Mouse (Mus musculus): ENCODE data around the gene Gm9945. TPM values are rescaled to one million over a fixed set of nuclear protein-coding genes. Genes with fewer than 3 reads are reported as not detected.

Gene Gm9945
- polyA plus RNA-seq, 1 experiment from 2014 or later, result 0.38 TPM

DNA sequence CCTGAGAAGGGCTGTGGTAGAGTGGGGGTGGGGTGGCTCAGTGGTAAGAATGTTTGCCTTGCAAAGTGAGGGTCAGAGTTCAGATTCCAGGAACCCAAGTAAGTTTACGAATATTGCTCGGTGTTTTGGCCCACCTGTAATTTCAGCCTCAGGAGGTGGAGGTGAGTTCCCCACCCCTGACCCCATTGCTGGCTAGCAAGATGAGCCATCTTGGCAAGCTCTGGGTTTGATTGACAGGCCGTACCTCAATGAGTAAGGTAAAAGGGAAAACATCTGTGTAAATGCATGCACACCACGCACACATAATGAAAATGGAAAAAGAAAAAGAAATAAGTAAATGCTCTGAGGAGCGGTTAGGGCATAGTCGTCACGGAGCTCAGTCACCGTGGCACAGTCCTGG lies 24.4 kb downstream of the Gm9945 start:
- Histone ChIP-seq H3K27ac (replicated peaks) (no peak overlapping the region), H3K4me1 (replicated peaks) (peaks cover 2% of the 10 kb centered on the region; the same call in 1 of the 2 replicates), H3K9me3 (no peaks in the 10 kb centered on the region), H3K4me2 (no peak overlapping the region), H3K36me3 (no peaks in the 10 kb centered on the region), H3K27me3 (peaks cover 22% of the 10 kb centered on the region), H3K9ac (no peak overlapping the region), H3K4me3 (no peak overlapping the region)
- 95% methylated on average over 8 of the region's 8 CpGs for WGBS
- ATAC-seq (ENCODE audit: low FRiP score, low read depth), result no peak

DNA sequence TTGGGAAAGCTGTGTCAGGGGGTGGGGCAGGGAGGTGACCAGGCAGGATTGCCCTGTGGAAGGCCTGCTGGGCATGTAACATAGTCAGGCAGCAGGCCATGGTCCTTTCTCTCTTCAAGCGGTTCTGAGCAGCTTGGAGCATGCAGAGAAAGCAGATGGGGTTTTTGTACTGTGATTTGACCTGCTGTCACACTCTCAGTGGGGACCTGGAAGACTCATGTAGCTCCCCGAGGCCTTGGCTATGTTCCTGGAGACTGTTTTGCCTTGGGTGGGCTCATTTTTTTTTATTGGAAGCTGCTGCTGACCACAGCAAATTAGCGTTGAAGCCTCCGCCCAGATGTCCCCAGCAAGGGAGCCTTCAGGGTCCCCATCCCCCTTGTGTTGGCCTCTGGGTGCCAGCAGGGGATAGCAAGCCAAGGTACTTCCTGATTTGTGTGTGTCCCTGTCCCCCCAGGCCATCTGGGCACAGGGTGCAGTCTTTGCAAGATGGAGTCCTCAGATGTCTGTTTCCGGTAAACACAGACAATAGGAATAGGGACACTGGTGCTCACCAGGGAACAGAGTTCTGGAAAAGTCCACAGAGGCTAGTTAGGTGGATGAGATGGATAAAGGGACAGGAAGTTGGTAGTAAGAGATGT lies 25.2 kb downstream of the Gm9945 start:
- 30% methylated on average over 5 of the region's 5 CpGs for WGBS
- H3K27ac ChIP-seq (replicated peaks), result no peak overlapping the region
- no peaks in the 10 kb centered on the region for H3K9me3 ChIP-seq
- H3K4me3 ChIP-seq, result no peak overlapping the region
- H3K9ac ChIP-seq, result no peak overlapping the region
- ATAC-seq (ENCODE audit: low FRiP score, low read depth), result peak; percentile 66; the same call in 1 of the 2 replicates
- no peaks in the 10 kb centered on the region for H3K36me3 ChIP-seq
- peaks cover 2% of the 10 kb centered on the region; the same call in 1 of the 2 replicates for H3K4me1 ChIP-seq (replicated peaks)
- H3K27me3 ChIP-seq, result peaks cover 15% of the 10 kb centered on the region
- no peak overlapping the region for H3K4me2 ChIP-seq

DNA sequence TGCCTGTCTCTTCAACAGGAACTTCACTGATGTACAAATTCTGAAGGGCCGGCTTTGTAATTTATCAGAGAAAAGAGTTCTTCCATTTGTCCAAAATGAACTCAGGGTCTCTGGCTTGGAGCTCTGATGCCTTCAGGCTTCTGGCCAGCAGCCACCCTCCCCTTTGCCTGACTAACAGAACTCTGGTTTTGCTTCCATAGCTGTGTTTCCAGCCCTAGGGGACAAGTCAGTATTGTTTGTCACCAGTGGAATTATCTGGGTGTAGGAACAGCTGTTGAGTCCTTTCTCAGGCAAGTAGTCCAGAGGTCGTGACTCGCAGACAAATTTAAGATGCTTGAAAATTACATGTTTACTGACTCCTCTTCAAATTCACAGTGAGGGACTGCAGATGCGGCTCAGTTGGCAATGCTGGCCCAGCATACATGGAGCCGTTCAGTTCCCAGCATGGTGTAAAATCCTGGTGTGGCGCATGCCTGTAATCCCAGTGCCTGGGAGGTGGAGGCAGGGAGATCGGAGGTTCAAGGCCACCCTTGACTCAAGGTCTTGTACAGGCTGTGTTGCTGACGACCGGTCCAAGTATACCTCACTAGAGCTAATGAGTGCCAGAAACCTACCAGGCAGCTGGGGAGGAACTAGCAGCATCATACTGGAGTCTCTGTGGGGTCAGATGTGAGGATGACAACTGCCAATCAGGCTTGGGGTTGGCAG lies 27.3 kb downstream of the Gm9945 start:
- no peaks in the 10 kb centered on the region for H3K9me3 ChIP-seq
- H3K4me3 ChIP-seq, result no peak overlapping the region
- 83% methylated on average over 9 of the region's 9 CpGs for WGBS
- H3K9ac ChIP-seq, result no peak overlapping the region
- H3K27ac ChIP-seq (replicated peaks), result no peak overlapping the region
- peaks cover 7% of the 10 kb centered on the region; the same call in 1 of the 2 replicates for H3K27me3 ChIP-seq
- H3K4me2 ChIP-seq, result no peak overlapping the region
- H3K4me1 ChIP-seq (replicated peaks), result peaks cover 2% of the 10 kb centered on the region; the same call in 1 of the 2 replicates
- no peaks in the 10 kb centered on the region for H3K36me3 ChIP-seq
- ATAC-seq (ENCODE audit: low FRiP score, low read depth), result no peak

DNA sequence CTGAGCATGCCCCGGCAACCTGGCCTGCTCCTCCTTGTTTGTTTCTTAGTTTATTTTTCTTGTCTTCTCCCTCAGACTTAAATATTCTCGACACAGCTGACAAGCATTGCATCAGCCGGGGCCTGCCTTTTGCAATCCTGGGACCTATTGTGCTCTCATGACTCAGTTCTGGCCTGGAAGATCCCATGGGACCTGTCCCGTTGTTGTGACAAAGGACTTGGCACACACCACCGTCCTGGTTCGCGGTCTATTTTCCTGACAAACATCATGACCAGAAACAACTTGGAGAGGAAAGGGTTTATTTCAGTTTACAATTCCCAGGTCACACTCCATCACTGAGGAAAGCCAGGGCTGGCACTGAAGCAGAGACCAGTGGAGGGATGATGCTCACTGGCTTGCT lies 28.2 kb downstream of the Gm9945 start:
- H3K27me3 ChIP-seq, result peaks cover 7% of the 10 kb centered on the region; the same call in 1 of the 2 replicates
- 36% methylated on average over 7 of the region's 7 CpGs for WGBS
- H3K9me3 ChIP-seq, result no peaks in the 10 kb centered on the region
- H3K4me2 ChIP-seq, result no peak overlapping the region
- H3K9ac ChIP-seq, result no peak overlapping the region
- H3K27ac ChIP-seq (replicated peaks), result no peak overlapping the region
- ATAC-seq (ENCODE audit: low FRiP score, low read depth), result no peak
- no peak overlapping the region for H3K4me3 ChIP-seq
- peaks cover 2% of the 10 kb centered on the region; the same call in 1 of the 2 replicates for H3K4me1 ChIP-seq (replicated peaks)
- H3K36me3 ChIP-seq, result no peaks in the 10 kb centered on the region

DNA sequence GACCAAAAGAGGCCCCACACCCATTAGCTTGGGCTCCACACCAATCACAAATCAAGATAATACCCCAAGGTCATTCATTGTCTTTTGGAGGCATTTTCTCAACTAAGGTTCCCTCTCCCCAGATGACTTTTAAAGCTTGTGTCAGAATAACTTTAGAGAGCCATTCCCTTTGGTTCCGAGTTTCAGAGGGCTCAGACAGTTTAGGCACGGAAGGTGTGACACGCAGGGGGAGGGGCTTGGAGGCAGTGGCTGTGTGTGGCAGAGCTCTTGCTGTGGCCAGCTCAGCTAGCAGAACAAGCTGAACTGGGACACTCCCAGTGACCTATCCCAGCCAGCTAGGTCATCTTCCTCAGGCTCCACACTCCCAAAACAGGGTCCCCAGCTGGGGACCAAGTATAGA lies 28.6 kb downstream of the Gm9945 start:
- H3K9me3 ChIP-seq, result no peaks in the 10 kb centered on the region
- WGBS, result 71% methylated on average over 3 of the region's 3 CpGs

DNA sequence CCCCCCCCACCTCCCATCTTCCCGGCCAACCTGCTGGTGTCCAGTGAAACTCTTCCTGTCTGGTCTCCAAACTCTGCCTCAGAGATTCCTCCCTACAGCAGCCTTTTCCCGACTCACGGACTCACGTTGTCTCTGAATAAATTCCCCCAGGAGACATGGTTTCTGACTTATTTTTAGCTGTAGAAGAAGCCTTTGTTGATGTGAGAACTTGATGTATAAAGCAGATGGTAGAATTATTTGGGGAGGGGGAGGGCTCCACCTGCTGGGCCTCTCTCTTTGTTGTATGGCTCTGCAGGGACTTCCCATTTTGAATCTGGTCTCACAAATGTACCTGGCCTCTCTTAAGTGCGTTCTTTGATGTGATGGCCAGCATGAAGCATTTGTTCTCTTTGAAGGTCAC lies 30.4 kb downstream of the Gm9945 start:
- no peak for ATAC-seq (ENCODE audit: low FRiP score, low read depth)
- Histone ChIP-seq H3K4me1 (replicated peaks) (peaks cover 2% of the 10 kb centered on the region; the same call in 1 of the 2 replicates), H3K27me3 (peaks cover 14% of the 10 kb centered on the region; the same call in 1 of the 2 replicates), H3K9me3 (no peaks in the 10 kb centered on the region), H3K9ac (no peak overlapping the region), H3K36me3 (no peaks in the 10 kb centered on the region), H3K4me3 (no peak overlapping the region), H3K4me2 (no peak overlapping the region), H3K27ac (replicated peaks) (no peak overlapping the region)
- 49% methylated on average over 5 of the region's 5 CpGs for WGBS

More for the DNA sequence above, 28.6 kb downstream of the Gm9945 start:
- Histone ChIP-seq H3K4me1 (replicated peaks) (peaks cover 2% of the 10 kb centered on the region; the same call in 1 of the 2 replicates), H3K4me3 (no peak overlapping the region), H3K4me2 (no peak overlapping the region), H3K36me3 (no peaks in the 10 kb centered on the region), H3K27me3 (peaks cover 7% of the 10 kb centered on the region; the same call in 1 of the 2 replicates), H3K27ac (replicated peaks) (no peak overlapping the region), H3K9ac (no peak overlapping the region)
- ATAC-seq (ENCODE audit: low FRiP score, low read depth), result no peak

DNA sequence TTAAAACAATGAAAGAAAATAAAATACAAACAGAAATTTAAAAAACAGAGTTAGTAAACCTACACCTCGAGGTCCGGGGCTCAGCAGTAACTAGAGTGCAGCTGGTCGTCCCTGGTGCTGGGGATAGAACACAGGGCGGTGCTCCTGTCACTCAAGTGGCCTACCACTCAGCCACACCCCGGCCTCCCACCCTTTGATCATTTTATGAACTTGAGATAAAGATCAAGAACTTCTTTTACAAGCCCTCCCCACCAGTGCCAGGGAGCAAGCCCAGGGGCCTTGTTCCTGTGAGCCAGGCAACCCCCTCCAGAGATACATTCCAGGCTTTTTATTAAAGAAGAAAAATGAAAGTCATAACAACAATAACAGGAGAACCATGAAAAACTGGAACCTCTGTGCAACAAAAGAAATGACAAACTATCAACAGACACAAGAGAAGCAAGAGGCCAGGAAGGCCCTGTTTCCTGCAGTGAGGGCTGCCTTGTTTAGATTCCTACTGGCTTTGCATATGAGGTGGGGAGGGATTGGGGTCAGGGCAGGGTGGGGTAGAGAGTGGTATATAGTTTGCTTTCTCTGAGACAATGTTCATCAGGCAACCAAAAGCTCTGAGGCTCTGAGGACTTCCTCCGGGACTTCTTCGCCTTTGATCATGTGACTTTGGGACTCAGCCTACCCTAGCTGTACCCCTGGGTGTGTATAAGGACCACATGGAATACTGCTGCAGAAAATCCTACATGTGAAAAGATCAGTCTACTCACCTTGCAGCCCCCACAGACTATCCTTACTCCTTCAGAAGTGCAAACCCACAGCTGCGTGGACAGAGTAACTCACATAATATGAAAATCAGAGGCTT lies 37.0 kb downstream of the Gm9945 start:
- no peak overlapping the region for H3K4me3 ChIP-seq
- no peak overlapping the region for H3K9ac ChIP-seq
- peaks cover 28% of the 10 kb centered on the region for H3K4me1 ChIP-seq (replicated peaks)
- peaks cover 16% of the 10 kb centered on the region; the same call in 1 of the 2 replicates for H3K27me3 ChIP-seq
- H3K9me3 ChIP-seq, result no peaks in the 10 kb centered on the region
- 41% methylated on average over 8 of the region's 8 CpGs for WGBS
- no peak overlapping the region for H3K27ac ChIP-seq (replicated peaks)
- no peak overlapping the region for H3K4me2 ChIP-seq
- ATAC-seq (ENCODE audit: low FRiP score, low read depth), result no peak
- no peaks in the 10 kb centered on the region for H3K36me3 ChIP-seq

DNA sequence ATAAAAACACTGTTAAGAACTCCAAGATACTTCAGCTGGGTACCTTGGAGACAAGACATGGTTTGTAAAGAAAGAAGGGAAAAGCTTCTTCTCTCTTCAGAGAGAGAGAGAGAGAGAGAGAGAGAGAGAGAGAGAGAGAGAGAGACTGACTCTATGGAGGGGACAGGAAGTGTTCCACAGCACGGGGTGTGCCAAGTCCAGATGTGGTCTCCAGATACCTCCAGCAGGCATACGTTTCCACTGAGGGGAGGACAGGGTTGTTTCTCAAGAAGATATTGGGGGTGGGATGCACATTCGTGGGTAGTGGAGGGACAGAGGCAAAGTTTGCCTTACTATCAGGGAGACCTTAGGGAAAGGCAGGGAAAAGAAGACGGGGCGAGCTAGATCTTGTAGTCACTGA lies 38.8 kb downstream of the Gm9945 start:
- H3K36me3 ChIP-seq, result no peaks in the 10 kb centered on the region
- no peak overlapping the region for H3K9ac ChIP-seq
- H3K4me1 ChIP-seq (replicated peaks), result peaks cover 44% of the 10 kb centered on the region
- H3K4me3 ChIP-seq, result peak overlapping the region; percentile 92; the same call in 1 of the 2 replicates
- no peak overlapping the region for H3K27ac ChIP-seq (replicated peaks)
- H3K4me2 ChIP-seq, result peak overlapping the region; percentile 94; the same call in 1 of the 2 replicates
- H3K9me3 ChIP-seq, result no peaks in the 10 kb centered on the region
- WGBS, result 52% methylated on average over 5 of the region's 5 CpGs
- ATAC-seq (ENCODE audit: low FRiP score, low read depth), result no peak
- peaks cover 14% of the 10 kb centered on the region; the same call in 1 of the 2 replicates for H3K27me3 ChIP-seq

DNA sequence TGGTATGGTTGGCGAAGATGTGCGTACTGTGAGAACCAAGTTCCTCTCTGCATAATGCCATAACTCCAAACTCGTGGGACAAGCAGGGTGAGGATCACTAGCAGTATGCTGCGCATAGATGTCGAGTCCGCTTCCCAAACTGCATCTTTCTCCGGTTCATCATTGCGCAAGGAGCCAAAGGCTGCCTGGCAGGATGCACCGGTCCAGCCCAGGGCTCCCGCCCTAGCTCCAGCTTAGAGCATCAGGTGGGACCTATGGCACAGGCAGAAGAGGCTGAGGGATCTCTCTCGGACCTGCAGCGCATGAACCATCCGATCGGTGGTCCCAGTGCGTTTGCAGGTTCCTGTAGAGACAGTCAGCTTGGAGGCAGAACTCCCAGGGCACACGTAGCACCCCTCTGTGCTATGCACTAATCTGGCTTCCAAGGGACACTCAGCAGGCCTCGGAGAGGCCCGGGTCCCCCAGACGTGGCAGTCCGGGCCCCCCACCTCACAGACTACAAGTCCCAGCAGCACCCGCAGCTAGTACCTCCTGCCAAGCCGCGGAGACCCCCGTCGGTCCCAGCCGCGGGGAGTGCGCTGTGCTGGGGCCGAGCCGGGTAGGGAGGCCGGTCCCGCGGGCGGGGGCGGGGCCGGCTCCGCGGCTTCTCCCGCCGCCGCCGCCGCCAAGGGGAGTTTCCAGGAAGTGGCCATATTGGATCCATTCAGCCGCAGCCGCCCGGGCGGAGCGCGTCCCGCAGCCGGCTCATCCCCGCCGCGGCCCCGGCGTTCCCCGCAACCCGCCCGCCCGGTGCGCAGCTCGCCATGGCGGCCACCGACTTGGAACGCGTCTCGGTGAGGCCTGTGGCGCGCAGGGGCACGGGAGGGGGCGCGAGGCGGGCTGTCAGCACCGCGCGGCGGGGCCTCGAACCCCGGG lies 39.5 kb downstream of the Gm9945 start, which contains the start of gene Sept8:
TSS of gene Sept8 (plus strand) at position 51 of the 915 bp plus-strand sequence.
- Histone ChIP-seq H3K9me3 (no peaks in the 10 kb centered on the region), H3K27me3 (peaks cover 10% of the 10 kb centered on the region; the same call in 1 of the 2 replicates), H3K4me3 (peak within 1 kb of the TSS; percentile 92), H3K4me2 (peak within 1 kb of the TSS; percentile 94), H3K27ac (replicated peaks) (peak within 1 kb of the TSS; percentile 79), H3K9ac (peak within 1 kb of the TSS; percentile 90), H3K4me1 (replicated peaks) (peaks cover 51% of the 10 kb centered on the region), H3K36me3 (no peaks in the 10 kb centered on the region)
- WGBS, result 5% methylated on average over 67 of the region's 79 CpGs
- ATAC-seq (ENCODE audit: low FRiP score, low read depth), result peak; percentile 91

DNA sequence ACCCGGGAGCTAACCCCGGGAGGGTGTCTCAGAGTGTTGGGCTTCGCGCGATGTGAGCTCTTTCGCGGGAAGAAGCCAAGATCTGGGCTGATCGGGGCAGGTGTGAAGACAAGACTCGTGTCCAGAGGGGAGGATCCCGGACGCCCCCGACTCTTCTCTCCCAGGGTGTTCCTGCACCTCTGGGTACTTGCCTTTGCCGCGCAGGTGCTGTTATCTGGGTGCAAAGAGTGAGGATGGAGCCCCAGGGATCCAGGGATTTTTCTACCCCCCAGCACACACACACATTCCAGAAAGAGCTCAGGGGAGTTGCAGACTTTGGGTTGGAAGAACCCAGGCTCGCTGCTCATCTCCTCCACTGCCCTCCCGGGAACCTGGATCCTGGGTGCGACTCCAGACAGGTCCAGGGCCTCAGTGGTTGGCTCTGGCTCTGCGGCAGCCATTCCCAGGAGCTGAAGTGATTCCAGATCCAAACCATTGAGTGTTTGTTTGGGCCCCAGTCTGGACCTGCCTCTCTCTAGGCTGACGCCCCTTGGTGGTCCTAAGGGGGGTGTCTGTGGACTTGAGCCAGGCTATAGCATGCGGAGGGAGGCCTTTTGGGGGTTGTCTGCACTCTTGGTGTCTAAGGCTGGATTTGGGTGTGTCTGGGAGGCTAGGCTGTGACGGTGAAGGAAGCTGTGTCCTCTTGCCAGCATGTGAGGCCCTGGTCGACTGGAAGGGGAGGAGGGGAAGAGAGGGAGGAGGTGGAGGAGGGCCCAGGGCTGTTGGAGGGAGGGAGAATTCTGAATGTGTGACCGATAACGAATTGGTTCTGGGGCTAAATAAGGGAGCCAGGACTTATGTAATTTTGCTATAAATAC lies 40.4 kb downstream of the Gm9945 start:
- H3K36me3 ChIP-seq, result no peaks in the 10 kb centered on the region
- H3K4me3 ChIP-seq, result peak overlapping the region; percentile 92
- H3K9ac ChIP-seq, result peak overlapping the region; percentile 90
- ATAC-seq (ENCODE audit: low FRiP score, low read depth), result peak; percentile 24; the same call in 1 of the 2 replicates
- H3K4me1 ChIP-seq (replicated peaks), result peaks cover 51% of the 10 kb centered on the region
- H3K27me3 ChIP-seq, result peaks cover 7% of the 10 kb centered on the region; the same call in 1 of the 2 replicates
- H3K27ac ChIP-seq (replicated peaks), result peak overlapping the region; percentile 79
- WGBS, result 2% methylated on average over 24 of the region's 24 CpGs
- no peaks in the 10 kb centered on the region for H3K9me3 ChIP-seq
- H3K4me2 ChIP-seq, result peak overlapping the region; percentile 94

Data from hindbrain, embryonic 15.5 days (tissue).